Mouse (Mus musculus): ENCODE data around the gene Chl1. TPM values are rescaled to one million over a fixed set of nuclear protein-coding genes. Genes with fewer than 3 reads are reported as not detected.

Gene Chl1
- polyA plus RNA-seq, 1 experiment from 2014 or later: 8.9 TPM

- no peak for ATAC-seq (ENCODE audit: insufficient read depth, low FRiP score)
- no peaks in the 10 kb centered on the region for H3K9me3 ChIP-seq (replicated peaks; ENCODE audit: control insufficient read depth, low read length)
- no peak overlapping the region for H3K27ac ChIP-seq (ENCODE audit: low read length)
- no peak overlapping the region for H3K4me3 ChIP-seq (replicated peaks; ENCODE audit: low read length)
- H3K4me1 ChIP-seq (ENCODE audit: control insufficient read depth, insufficient read depth, low read length): no peaks in the 10 kb centered on the region
- no peak overlapping the region for H3K4me2 ChIP-seq (ENCODE audit: low read depth, low read length)
- H3K36me3 ChIP-seq (ENCODE audit: control insufficient read depth, insufficient read depth, low read length): no peaks in the 10 kb centered on the region
- whole genome bisulfite sequencing: 78% methylated on average over 5 of the region's 5 CpGs
- H3K9ac ChIP-seq (ENCODE audit: low read length): no peak overlapping the region
- no peaks in the 10 kb centered on the region for H3K27me3 ChIP-seq (ENCODE audit: control insufficient read depth, insufficient read depth, low read length)
Observed at GRCm38 (mm10) chr6:103781058-103781457, 270.7 kb downstream of the Chl1 start.

- H3K4me2 ChIP-seq (ENCODE audit: low read depth, low read length): no peak overlapping the region
- H3K9ac ChIP-seq (ENCODE audit: low read length): no peak overlapping the region
- 41% methylated on average over 2 of the region's 2 CpGs for WGBS
- H3K36me3 ChIP-seq (ENCODE audit: control insufficient read depth, insufficient read depth, low read length): no peaks in the 10 kb centered on the region
- H3K9me3 ChIP-seq (replicated peaks; ENCODE audit: control insufficient read depth, low read length): no peaks in the 10 kb centered on the region
- H3K27ac ChIP-seq (ENCODE audit: low read length): no peak overlapping the region
- no peak for ATAC-seq (ENCODE audit: insufficient read depth, low FRiP score)
- no peaks in the 10 kb centered on the region for H3K4me1 ChIP-seq (ENCODE audit: control insufficient read depth, insufficient read depth, low read length)
- H3K4me3 ChIP-seq (replicated peaks; ENCODE audit: low read length): no peak overlapping the region
- no peaks in the 10 kb centered on the region for H3K27me3 ChIP-seq (ENCODE audit: control insufficient read depth, insufficient read depth, low read length)
Observed at GRCm38 (mm10) chr6:103791077-103791632, 280.8 kb downstream of the Chl1 start.

GRCm38 (mm10) chr6:103795241-103795640 lies 284.9 kb downstream of the Chl1 start:
- no peaks in the 10 kb centered on the region for H3K27me3 ChIP-seq (ENCODE audit: control insufficient read depth, insufficient read depth, low read length)
- H3K9me3 ChIP-seq (replicated peaks; ENCODE audit: control insufficient read depth, low read length): no peaks in the 10 kb centered on the region
- H3K27ac ChIP-seq (ENCODE audit: low read length): no peak overlapping the region
- H3K4me2 ChIP-seq (ENCODE audit: low read depth, low read length): no peak overlapping the region
- H3K9ac ChIP-seq (ENCODE audit: low read length): no peak overlapping the region
- ATAC-seq (ENCODE audit: insufficient read depth, low FRiP score): no peak
- H3K4me1 ChIP-seq (ENCODE audit: control insufficient read depth, insufficient read depth, low read length): no peaks in the 10 kb centered on the region
- H3K4me3 ChIP-seq (replicated peaks; ENCODE audit: low read length): no peak overlapping the region
- no peaks in the 10 kb centered on the region for H3K36me3 ChIP-seq (ENCODE audit: control insufficient read depth, insufficient read depth, low read length)
- WGBS: 80% methylated on average over 1 of the region's 1 CpGs

Measured in stomach, embryonic 16.5 days (tissue).